Mouse (Mus musculus): ENCODE measurements around the gene Zfhx3. TPM values are rescaled to one million over a fixed set of nuclear protein-coding genes. Genes with fewer than 3 reads are reported as not detected.

The Zfhx3 gene
- total and polyA plus RNA-seq, 3 experiments, result 0.23 to 2.5 TPM; not detected in 1

- no peak for DNase-seq (ENCODE audit: low read depth, low spot score)
- TF ChIP-seq ZNF384 (IDR thresholded peaks at IDR 0.05; ENCODE audit: low read depth, low read length) (no peak), RAD21 (IDR thresholded peaks at IDR 0.05; ENCODE audit: low read depth, low read length) (no peak), CHD2 (IDR thresholded peaks at IDR 0.05; ENCODE audit: low read length) (no peak), NELFE (IDR thresholded peaks at IDR 0.05; ENCODE audit: low read depth, low read length) (no peak), EP300 (IDR thresholded peaks at IDR 0.05; ENCODE audit: low read depth in 1 of 2, low read length in 2 of 2) (no peak), UBTF (IDR thresholded peaks at IDR 0.05; ENCODE audit: borderline replicate concordance, insufficient read depth, low read depth, low read length) (no peak), SIN3A (IDR thresholded peaks at IDR 0.05; ENCODE audit: low read length) (no peak), ETS1 (IDR thresholded peaks at IDR 0.05; ENCODE audit: low read depth, low read length) (no peak), TAL1 (IDR thresholded peaks at IDR 0.05; ENCODE audit: low read length) (no peak), POLR2A (IDR thresholded peaks at IDR 0.05; ENCODE audit: control insufficient read depth in 1 of 2, insufficient read depth in 1 of 2, low read depth in 1 of 2, low read length in 2 of 2, poor library complexity in 1 of 2) (no peak), USF2 (IDR thresholded peaks at IDR 0.05; ENCODE audit: borderline replicate concordance in 1 of 2, insufficient read depth in 1 of 2, low read depth in 1 of 2, low read length in 2 of 2) (no peak), RCOR1 (IDR thresholded peaks at IDR 0.05; ENCODE audit: low read depth, low read length) (no peak), USF1 (IDR thresholded peaks at IDR 0.05; ENCODE audit: low read depth, low read length) (no peak), BHLHE40 (IDR thresholded peaks at IDR 0.05; ENCODE audit: borderline replicate concordance, low read depth, low read length) (no peak), GABPA (IDR thresholded peaks at IDR 0.05; ENCODE audit: low read depth, low read length) (no peak), MYB (IDR thresholded peaks at IDR 0.05; ENCODE audit: low read depth, low read length) (no peak), MAZ (IDR thresholded peaks at IDR 0.05; ENCODE audit: low read depth, low read length) (no peak), TCF12 (IDR thresholded peaks at IDR 0.05; ENCODE audit: low read depth, low read length) (no peak)
- H3K9me3 ChIP-seq (replicated peaks; ENCODE audit: insufficient read depth, low read length), result no peaks in the 10 kb centered on the region
- H3K27ac ChIP-seq (ENCODE audit: control insufficient read depth, low read depth, low read length), result no peak overlapping the region
- H3K79me2 ChIP-seq (ENCODE audit: control insufficient read depth, insufficient read depth, low read length, poor library complexity), result no peaks in the 10 kb centered on the region
- H3K27me3 ChIP-seq (ENCODE audit: control insufficient read depth in 1 of 2, insufficient read depth in 2 of 2, low read length in 2 of 2), result no peaks in the 10 kb centered on the region
- no peaks in the 10 kb centered on the region for H3K4me1 ChIP-seq (ENCODE audit: control insufficient read depth in 1 of 2, insufficient read depth in 2 of 2, low read length in 2 of 2)
- no peak overlapping the region for H3K9ac ChIP-seq (ENCODE audit: control insufficient read depth, low read depth, low read length, poor library complexity, severe bottlenecking)
- H3K4me3 ChIP-seq (ENCODE audit: control insufficient read depth in 1 of 2, insufficient read depth in 1 of 2, low read depth in 2 of 2, low read length in 2 of 2), result no peak overlapping the region
- H3K36me3 ChIP-seq (ENCODE audit: control insufficient read depth in 1 of 2, insufficient read depth in 2 of 2, low read length in 2 of 2), result no peaks in the 10 kb centered on the region
Measured at GRCm38 (mm10) chr8:108826414-108826813, 884.0 kb downstream of the Zfhx3 start.

- no peak for DNase-seq (ENCODE audit: low read depth, low spot score)
- H3K27me3 ChIP-seq (ENCODE audit: control insufficient read depth in 1 of 2, insufficient read depth in 2 of 2, low read length in 2 of 2), result no peaks in the 10 kb centered on the region
- no peaks in the 10 kb centered on the region for H3K9me3 ChIP-seq (replicated peaks; ENCODE audit: insufficient read depth, low read length)
Measured at GRCm38 (mm10) chr8:108827428-108827827, 885.0 kb downstream of the Zfhx3 start.

More at GRCm38 (mm10) chr8:108827428-108827827, 885.0 kb downstream of the Zfhx3 start:
- no peak overlapping the region for H3K27ac ChIP-seq (ENCODE audit: control insufficient read depth, low read depth, low read length)
- TF ChIP-seq RCOR1 (IDR thresholded peaks at IDR 0.05; ENCODE audit: low read depth, low read length) (no peak), JUND (IDR thresholded peaks at IDR 0.05; ENCODE audit: low read depth, low read length) (no peak), UBTF (IDR thresholded peaks at IDR 0.05; ENCODE audit: borderline replicate concordance, insufficient read depth, low read depth, low read length) (no peak), ETS1 (IDR thresholded peaks at IDR 0.05; ENCODE audit: low read depth, low read length) (no peak), TCF12 (IDR thresholded peaks at IDR 0.05; ENCODE audit: low read depth, low read length) (no peak), ZMIZ1 (IDR thresholded peaks at IDR 0.05; ENCODE audit: low read depth, low read length) (no peak), MAZ (IDR thresholded peaks at IDR 0.05; ENCODE audit: low read depth, low read length) (no peak), USF1 (IDR thresholded peaks at IDR 0.05; ENCODE audit: low read depth, low read length) (no peak), HCFC1 (IDR thresholded peaks at IDR 0.05; ENCODE audit: low read depth, low read length) (no peak)
- H3K4me3 ChIP-seq (ENCODE audit: control insufficient read depth in 1 of 2, insufficient read depth in 1 of 2, low read depth in 2 of 2, low read length in 2 of 2), result no peak overlapping the region
- H3K36me3 ChIP-seq (ENCODE audit: control insufficient read depth in 1 of 2, insufficient read depth in 2 of 2, low read length in 2 of 2), result no peaks in the 10 kb centered on the region
- H3K9ac ChIP-seq (ENCODE audit: control insufficient read depth, low read depth, low read length, poor library complexity, severe bottlenecking), result no peak overlapping the region
- no peaks in the 10 kb centered on the region for H3K79me2 ChIP-seq (ENCODE audit: control insufficient read depth, insufficient read depth, low read length, poor library complexity)
- H3K4me1 ChIP-seq (ENCODE audit: control insufficient read depth in 1 of 2, insufficient read depth in 2 of 2, low read length in 2 of 2), result no peaks in the 10 kb centered on the region

All from MEL (cell line).